Mouse (Mus musculus) cerebellum, adult 2 months (tissue): ENCODE measurements at regions not wholly inside any gene's neighbourhood (a gene's known extent, or its start where the extent isn't known, plus 50 kb on each side); places are given as distances from the start of the nearest gene placed in this dataset.

ENCODE experiments used
- CTCF ChIP-seq: fragments of 200-500 bp; IDR thresholded peaks from 2 replicates; pipeline ENCODE4 v1.5.1; 2011; ENCODE audit warnings: low read depth, mild to moderate bottlenecking, control low read depth, low read length, moderate library complexity, borderline replicate concordance; ENCODE audit not compliant: insufficient read depth
- POLR2A ChIP-seq: fragments of 200-500 bp; IDR thresholded peaks from 2 replicates; pipeline ENCODE4 v1.6.1; 2011; ENCODE audit warnings: low read length, control low read depth, borderline replicate concordance; ENCODE audit not compliant: insufficient read depth

- TF ChIP-seq CTCF (no peak), POLR2A (no peak)
Observed at GRCm38 (mm10) chr1:33394989-33395594, 274.5 kb downstream of the Prim2 start.
